Mouse (Mus musculus) CH12.LX (cell line): ENCODE data around the gene Ift172. TPM values are rescaled to one million over a fixed set of nuclear protein-coding genes. Genes with fewer than 3 reads are reported as not detected.
"Not testable (repeated sequence)": the region's sequence is repeated elsewhere in the genome, so short reads cannot be mapped to it uniquely, and the experiment has no call there.

Source experiments
- DNase-seq: peaks from one replicate; pipeline ENCODE4 v3.0.0-alpha.2; 2013; ENCODE audit errors: extremely low read depth
- H3K27ac ChIP-seq: 2 replicates; pipeline ENCODE4 v1.5.1; 2012; ENCODE audit warnings: low read depth, mild to moderate bottlenecking, control low read depth, moderate library complexity; ENCODE audit not compliant: insufficient read depth
- H3K27me3 ChIP-seq: replicated peaks from 2 replicates; pipeline ENCODE3; 2012; ENCODE audit warnings: inconsistent platforms
- H3K36me3 ChIP-seq, 2 experiments: replicated peaks in 1 of 2; 2 replicates each; pipeline versions ENCODE3 to v1.6.1; 2012; ENCODE audit warnings: inconsistent platforms in 1 of 2, low read length in 1 of 2, mild to moderate bottlenecking in 1 of 2, mixed read lengths in 1 of 2, moderate library complexity in 1 of 2; ENCODE audit not compliant: control insufficient read depth in 1 of 2, insufficient read depth in 1 of 2
- H3K4me1 ChIP-seq, 2 experiments: 2 replicates each; pipeline ENCODE4 v1.6.1; 2012; ENCODE audit warnings: inconsistent platforms in 1 of 2, moderate library complexity in 1 of 2; ENCODE audit not compliant: insufficient read depth in 2 of 2, control insufficient read depth in 1 of 2
- H3K4me2 ChIP-seq: 2 replicates; pipeline ENCODE4 v1.6.1; 2012; ENCODE audit warnings: low read depth, mild to moderate bottlenecking, control low read depth; ENCODE audit not compliant: poor library complexity, insufficient read depth, severe bottlenecking
- H3K4me3 ChIP-seq, 3 experiments: fragments of 150-350 bp in 1 of 3; sonication (generic) in 1 of 3; replicated peaks in 1 of 3; 2 replicates each; pipeline versions ENCODE3 to v1.5.1; 2011 to 2012; ENCODE audit warnings: low read depth in 2 of 3, low read length in 2 of 3, mild to moderate bottlenecking in 2 of 3, moderate library complexity in 2 of 3, control low read depth in 1 of 3, improper control_type of control experiment in 1 of 3, inconsistent platforms in 1 of 3, mixed read lengths in 1 of 3; ENCODE audit not compliant: poor library complexity in 1 of 3
- H3K79me2 ChIP-seq: replicated peaks from 2 replicates; pipeline ENCODE4 v1.6.1; 2012; ENCODE audit warnings: mild to moderate bottlenecking, moderate library complexity; ENCODE audit not compliant: control insufficient read depth, poor library complexity, insufficient read depth, severe bottlenecking; ENCODE audit errors: extremely low read depth
- H3K9ac ChIP-seq: 2 replicates; pipeline ENCODE4 v1.6.1; 2012; ENCODE audit warnings: low read depth, mild to moderate bottlenecking, control low read depth, moderate library complexity; ENCODE audit not compliant: insufficient read depth
- H3K9me3 ChIP-seq: replicated peaks from 2 replicates; pipeline ENCODE3; 2012; ENCODE audit warnings: low read length, inconsistent platforms, mixed read lengths
- BHLHE40 ChIP-seq: IDR thresholded peaks from 2 replicates; pipeline ENCODE4 v1.6.1; 2011; ENCODE audit warnings: mild to moderate bottlenecking, low read depth, low read length, improper control_type of control experiment
- CHD1 ChIP-seq: IDR thresholded peaks from 2 replicates; pipeline ENCODE4 v1.6.1; 2012; ENCODE audit warnings: low read depth, low read length, improper control_type of control experiment, inconsistent platforms
- CHD2 ChIP-seq: IDR thresholded peaks from 2 replicates; pipeline ENCODE4 v1.6.1; 2011; ENCODE audit warnings: low read length, improper control_type of control experiment
- CTCF ChIP-seq, 2 experiments: IDR thresholded peaks in 1 of 2; conservative IDR thresholded peaks in 1 of 2; 2 replicates each; pipeline ENCODE4 v1.5.1; 2011 to 2012; ENCODE audit warnings: low read depth in 2 of 2, low read length in 2 of 2, improper control_type of control experiment in 1 of 2, inconsistent platforms in 1 of 2, mild to moderate bottlenecking in 1 of 2, moderate library complexity in 1 of 2
- ELF1 ChIP-seq: IDR thresholded peaks from 2 replicates; pipeline ENCODE4 v1.6.1; 2014; ENCODE audit warnings: low read depth, mild to moderate bottlenecking, inconsistent platforms, low read length, improper control_type of control experiment
- ETS1 ChIP-seq: conservative IDR thresholded peaks from 2 replicates; pipeline ENCODE4 v1.6.1; 2012; ENCODE audit warnings: low read depth, mild to moderate bottlenecking, inconsistent platforms, low read length, improper control_type of control experiment, moderate library complexity
- HCFC1 ChIP-seq: IDR thresholded peaks from 2 replicates; pipeline ENCODE4 v1.6.1; 2012; ENCODE audit warnings: low read depth, mild to moderate bottlenecking, inconsistent platforms, low read length, improper control_type of control experiment
- IRF4 ChIP-seq: IDR thresholded peaks from 2 replicates; pipeline ENCODE4 v1.6.1; 2014; ENCODE audit warnings: low read depth, mild to moderate bottlenecking, inconsistent platforms, low read length, improper control_type of control experiment
- JUND ChIP-seq: conservative IDR thresholded peaks from 2 replicates; pipeline ENCODE4 v1.6.1; 2011; ENCODE audit warnings: low read depth, low read length, improper control_type of control experiment
- MAZ ChIP-seq: IDR thresholded peaks from 2 replicates; pipeline ENCODE4 v1.6.1; 2012; ENCODE audit warnings: low read depth, mild to moderate bottlenecking, inconsistent platforms, low read length, improper control_type of control experiment, moderate library complexity
- MYC ChIP-seq: IDR thresholded peaks from 2 replicates; pipeline ENCODE4 v1.6.1; 2011; ENCODE audit warnings: low read depth, mild to moderate bottlenecking, improper control_type of control experiment, low read length
- NELFE ChIP-seq: IDR thresholded peaks from 2 replicates; pipeline ENCODE4 v1.6.1; 2011; ENCODE audit warnings: low read depth, low read length, improper control_type of control experiment
- POLR2A ChIP-seq: IDR thresholded peaks from 2 replicates; pipeline ENCODE4 v1.6.1; 2011; ENCODE audit warnings: low read depth, mild to moderate bottlenecking, improper control_type of control experiment, low read length
- POLR2AphosphoS2 ChIP-seq: IDR thresholded peaks from 2 replicates; pipeline ENCODE4 v1.6.1; 2011; ENCODE audit warnings: low read depth, low read length, improper control_type of control experiment
- RAD21 ChIP-seq: IDR thresholded peaks from 2 replicates; pipeline ENCODE4 v1.6.1; 2011; ENCODE audit warnings: low read depth, mild to moderate bottlenecking, low read length, improper control_type of control experiment, moderate library complexity
- SIN3A ChIP-seq: IDR thresholded peaks from 2 replicates; pipeline ENCODE4 v1.6.1; 2012; ENCODE audit warnings: low read length, improper control_type of control experiment, inconsistent platforms
- SMC3 ChIP-seq: IDR thresholded peaks from 2 replicates; pipeline ENCODE4 v1.6.1; 2011; ENCODE audit warnings: low read depth, low read length, improper control_type of control experiment
- TBP ChIP-seq: conservative IDR thresholded peaks from 2 replicates; pipeline ENCODE4 v1.6.1; 2011; ENCODE audit warnings: low read depth, low read length, improper control_type of control experiment
- UBTF ChIP-seq: IDR thresholded peaks from 2 replicates; pipeline ENCODE4 v1.6.1; 2012; ENCODE audit warnings: low read depth, mild to moderate bottlenecking, inconsistent platforms, low read length, improper control_type of control experiment, moderate library complexity
- ZC3H11A ChIP-seq: IDR thresholded peaks from 2 replicates; pipeline ENCODE4 v1.6.1; 2012; ENCODE audit warnings: low read depth, mild to moderate bottlenecking, inconsistent platforms, low read length, improper control_type of control experiment
- ZNF384 ChIP-seq: IDR thresholded peaks from 2 replicates; pipeline ENCODE4 v1.6.1; 2012; ENCODE audit warnings: low read depth, low read length, improper control_type of control experiment, inconsistent platforms
- dilution Hi-C: fragments of 300-500 bp; cut with MboI; formaldehyde crosslinking; loops from 2 replicates; pipeline ENCODE4 v1.14.3; 2020; ENCODE audit warnings: low sequenced_read_pairs; ENCODE audit not compliant: extremely low pct_unique_long_range_greater_than_20kb, extremely low pct_ligation_motif_present
- in situ Hi-C: fragments of 300-500 bp; cut with MboI; formaldehyde crosslinking; loops from 3 replicates; pipeline ENCODE4 v1.14.3; 2019; ENCODE audit warnings: low sequenced_read_pairs, low pct_ligation_motif_present, low pct_unique_long_range_greater_than_20kb, mixed read lengths
- polyA plus RNA-seq: library from polyadenylated mRNA; unstranded; fragments of >175 nt; gene quantifications from 2 replicates; pipeline ENCODE4 v1.2.1, GENCODE M21; 2012; ENCODE audit warnings: low read depth; ENCODE audit not compliant: insufficient read length
- total RNA-seq, 2 experiments: library from RNA; depleted of rRNA; stranded (reverse); fragments of 300-350 nt in 1 of 2; fragments of >200 nt in 1 of 2; gene quantifications; 2 replicates each; pipeline ENCODE4 v1.2.3; 2012 to 2014

The Ift172 gene
- total and polyA plus RNA-seq, 3 experiments = 6.1 to 21.5 (median 8.5) TPM

DNA sequence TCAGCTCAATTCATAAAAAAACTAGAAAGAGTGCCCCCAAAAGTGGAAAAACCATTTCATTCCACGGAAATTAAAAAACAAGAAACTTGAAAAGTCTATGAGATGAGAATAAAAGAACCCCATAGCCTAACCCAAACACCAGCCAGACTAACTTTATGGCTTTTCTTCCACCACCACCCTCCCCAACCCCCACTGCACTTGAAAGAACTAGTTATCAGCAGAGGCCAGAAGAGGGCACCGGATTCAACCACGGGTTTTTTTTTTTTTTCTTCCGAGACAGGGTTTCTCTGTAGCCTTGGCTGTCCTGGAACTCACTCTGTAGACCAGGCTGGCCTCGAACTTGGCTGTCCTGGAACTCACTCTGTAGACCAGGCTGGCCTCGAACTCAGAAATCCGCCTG is 72.6 kb downstream of the Ift172 start:
- H3K27ac ChIP-seq = no peak overlapping the region

DNA sequence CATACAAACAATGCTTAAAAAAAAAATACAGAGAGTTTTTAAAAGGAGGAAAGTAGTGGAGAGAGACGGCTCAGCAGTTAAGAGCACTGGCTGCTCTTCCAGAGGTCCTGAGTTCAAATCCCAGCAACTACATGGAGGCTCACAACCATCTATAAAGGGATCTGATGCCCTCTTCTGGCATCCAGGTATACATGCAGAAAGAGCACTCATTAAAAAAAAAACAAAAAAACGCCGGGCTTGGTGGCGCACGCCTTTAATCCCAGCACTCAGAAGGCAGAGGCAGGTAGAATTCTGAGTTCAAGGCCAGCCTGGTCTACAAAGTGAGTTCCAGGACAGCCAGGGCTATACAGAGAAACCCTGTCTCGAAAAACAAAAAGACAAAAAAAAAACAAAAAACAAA is 74.4 kb downstream of the Ift172 start:
- H3K4me2 ChIP-seq, DNase-seq, H3K9me3 ChIP-seq, H3K27ac ChIP-seq, H3K27me3 ChIP-seq, H3K4me3 ChIP-seq, H3K9ac ChIP-seq, dilution Hi-C loops, in situ Hi-C loops: not testable (repeated sequence)
- H3K4me1 ChIP-seq = peaks cover 2 to 36% of the 10 kb centered on the region in 2 experiments; a peak in 3 of 4 replicates
- peaks cover 0 to 33% of the 10 kb centered on the region in 2 experiments for H3K36me3 ChIP-seq
- peaks cover 80% of the 10 kb centered on the region for H3K79me2 ChIP-seq
- peak; percentile 55; the same call in 1 of the 2 replicates for TF ChIP-seq ZNF384

More for the DNA sequence above, 72.6 kb downstream of the Ift172 start:
- in situ Hi-C loops (no loop called here), dilution Hi-C loops (no loop called here)
- Histone ChIP-seq H3K36me3 (peaks cover 0 to 21% of the 10 kb centered on the region in 2 experiments), H3K27me3 (no peaks in the 10 kb centered on the region), H3K4me2 (peak overlapping the region; percentile 86; the same call in 1 of the 2 replicates), H3K4me1 (peaks cover 0 to 30% of the 10 kb centered on the region in 2 experiments; a peak in 2 of 4 replicates), H3K79me2 (peaks cover 64% of the 10 kb centered on the region), H3K9me3 (no peaks in the 10 kb centered on the region), H3K4me3 (no peak overlapping the region), H3K9ac (peak overlapping the region; percentile 75; the same call in 1 of the 2 replicates)
- DNase-seq = peak; percentile 69
- TF ChIP-seq IRF4 (peak; percentile 42; the same call in 1 of the 2 replicates), HCFC1 (peak; percentile 38; the same call in 1 of the 2 replicates), CHD2 (peak; percentile 69; the same call in 1 of the 2 replicates), SMC3 (peak; percentile 20), TBP (no peak), ZNF384 (peak; percentile 97), MAZ (0 out of 2 replicates have a peak, but pooled peaks have one; percentile 35), CTCF (conservative IDR thresholded peaks at IDR 0.05 in 1 of 2, IDR thresholded peaks at IDR 0.05 in 1 of 2; ENCODE audit: low read depth in 2 of 2, low read length in 2 of 2) (peak in 1 of 2 experiments; percentile 55; a peak in 2 of 4 replicates), JUND (no peak), RAD21 (no peak; the same call in none of the 2 replicates), SIN3A (0 out of 2 replicates have a peak, but pooled peaks have one; percentile 17)

DNA sequence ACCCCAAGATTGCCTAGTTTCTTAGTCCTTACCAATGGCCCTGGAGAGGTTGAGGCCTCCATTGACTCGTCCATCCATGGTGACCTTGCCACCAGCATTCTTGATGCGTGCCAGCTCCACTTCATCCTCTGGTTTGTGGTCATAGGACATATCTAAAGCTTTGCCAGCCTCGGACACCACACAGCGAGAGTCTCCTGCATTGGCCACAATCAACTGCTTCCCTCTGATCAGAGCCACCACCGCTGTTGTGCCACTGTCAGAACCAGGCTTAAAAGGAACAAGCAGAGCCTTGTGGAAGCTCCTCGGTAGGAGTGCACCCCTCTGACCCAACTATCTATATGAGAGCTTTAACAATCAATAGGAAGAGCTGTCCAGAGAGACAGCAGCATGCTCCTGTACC is 86.5 kb downstream of the Ift172 start:
- no peak for DNase-seq
- Histone ChIP-seq H3K9ac (no peak overlapping the region), H3K36me3 (peaks cover 59 to 82% of the 10 kb centered on the region in 2 experiments), H3K9me3 (no peaks in the 10 kb centered on the region), H3K4me1 (peaks cover 6 to 23% of the 10 kb centered on the region in 2 experiments), H3K4me2 (no peak overlapping the region), H3K79me2 (peaks cover 31% of the 10 kb centered on the region), H3K4me3 (no peak overlapping the region), H3K27me3 (no peaks in the 10 kb centered on the region), H3K27ac (no peak overlapping the region)
- in situ Hi-C loops (no loop called here), dilution Hi-C loops (no loop called here)
- no peak for TF ChIP-seq CHD1
- TF ChIP-seq UBTF = no peak
- no peak for TF ChIP-seq MYC
- no peak for TF ChIP-seq POLR2A
- TF ChIP-seq ELF1 = no peak
- no peak for TF ChIP-seq POLR2AphosphoS2
- TF ChIP-seq CTCF (conservative IDR thresholded peaks at IDR 0.05 in 1 of 2, IDR thresholded peaks at IDR 0.05 in 1 of 2; ENCODE audit: low read depth in 2 of 2, low read length in 2 of 2) = no peak
- no peak for TF ChIP-seq BHLHE40
- TF ChIP-seq JUND = no peak
- TF ChIP-seq NELFE = no peak
- TF ChIP-seq RAD21 = no peak
- no peak for TF ChIP-seq SMC3
- TF ChIP-seq ZC3H11A = no peak
- TF ChIP-seq HCFC1 = no peak
- no peak for TF ChIP-seq ETS1
